Mouse (Mus musculus): ENCODE results near the gene Fkbp15. TPM values are rescaled to one million over a fixed set of nuclear protein-coding genes. Genes with fewer than 3 reads are reported as not detected.

Fkbp15 gene
- polyA plus RNA-seq, 1 experiment: 32.2 TPM

- 13% methylated on average over 6 of the region's 6 CpGs for WGBS
- peaks cover 21% of the 10 kb centered on the region for H3K4me1 ChIP-seq (ENCODE audit: control insufficient read depth, insufficient read depth, low read length)
- no peaks in the 10 kb centered on the region for H3K27me3 ChIP-seq (replicated peaks; ENCODE audit: control insufficient read depth, insufficient read depth, low read length)
- H3K27ac ChIP-seq (ENCODE audit: insufficient read depth, low read depth, low read length): peak overlapping the region; percentile 12
- no peaks in the 10 kb centered on the region for H3K36me3 ChIP-seq (ENCODE audit: control insufficient read depth, insufficient read depth, low read length)
- peak; percentile 65 for DNase-seq
- no peak overlapping the region for H3K4me3 ChIP-seq (ENCODE audit: insufficient read depth, low read depth, low read length)
- no peak for TF ChIP-seq CTCF (conservative IDR thresholded peaks at IDR 0.05; ENCODE audit: insufficient read depth, insufficient read length, low read depth, low read length)
- no peak for TF ChIP-seq POLR2A (IDR thresholded peaks at IDR 0.05; ENCODE audit: low read depth, low read length)
Measured at GRCm38 (mm10) chr4:62361571-62361970, 1.2 kb upstream of the Fkbp15 start.

GRCm38 (mm10) chr4:62360805-62361455 lies 582 bp upstream of the Fkbp15 start:
- under 1% methylated on average over 22 of the region's 22 CpGs for WGBS
- H3K4me1 ChIP-seq (ENCODE audit: control insufficient read depth, insufficient read depth, low read length): peaks cover 16% of the 10 kb centered on the region
- peak overlapping the region; percentile 12 for H3K27ac ChIP-seq (ENCODE audit: insufficient read depth, low read depth, low read length)
- no peaks in the 10 kb centered on the region; the same call in 1 of the 2 replicates for H3K36me3 ChIP-seq (ENCODE audit: control insufficient read depth, insufficient read depth, low read length)
- peak; percentile 21 for DNase-seq
- peak overlapping the region; percentile 59 for H3K4me3 ChIP-seq (ENCODE audit: insufficient read depth, low read depth, low read length)
- TF ChIP-seq POLR2A (IDR thresholded peaks at IDR 0.05; ENCODE audit: low read depth, low read length): no peak
- H3K27me3 ChIP-seq (replicated peaks; ENCODE audit: control insufficient read depth, insufficient read depth, low read length): no peaks in the 10 kb centered on the region

- no peaks in the 10 kb centered on the region; the same call in 1 of the 2 replicates for H3K36me3 ChIP-seq (ENCODE audit: control insufficient read depth, insufficient read depth, low read length)
- no peak for TF ChIP-seq POLR2A (IDR thresholded peaks at IDR 0.05; ENCODE audit: low read depth, low read length)
- no peak for TF ChIP-seq CTCF (conservative IDR thresholded peaks at IDR 0.05; ENCODE audit: insufficient read depth, insufficient read length, low read depth, low read length)
- H3K4me3 ChIP-seq (ENCODE audit: insufficient read depth, low read depth, low read length): peak overlapping the region; percentile 72
- DNase-seq: peak; percentile 48
- WGBS: 20% methylated on average over 7 of the region's 7 CpGs
- H3K27ac ChIP-seq (ENCODE audit: insufficient read depth, low read depth, low read length): peak overlapping the region; percentile 59
- H3K27me3 ChIP-seq (replicated peaks; ENCODE audit: control insufficient read depth, insufficient read depth, low read length): no peaks in the 10 kb centered on the region
- H3K4me1 ChIP-seq (ENCODE audit: control insufficient read depth, insufficient read depth, low read length): peaks cover 10% of the 10 kb centered on the region; the same call in 1 of the 2 replicates
Measured at GRCm38 (mm10) chr4:62359256-62359775, 1.0 kb downstream of the Fkbp15 start.

- DNase-seq: no peak
- WGBS: 84% methylated on average over 1 of the region's 1 CpGs
- Histone ChIP-seq H3K36me3 (ENCODE audit: control insufficient read depth, insufficient read depth, low read length) (no peaks in the 10 kb centered on the region; the same call in 1 of the 2 replicates), H3K4me1 (ENCODE audit: control insufficient read depth, insufficient read depth, low read length) (peaks cover 10% of the 10 kb centered on the region; the same call in 1 of the 2 replicates), H3K4me3 (ENCODE audit: insufficient read depth, low read depth, low read length) (no peak overlapping the region), H3K27me3 (replicated peaks; ENCODE audit: control insufficient read depth, insufficient read depth, low read length) (no peaks in the 10 kb centered on the region), H3K27ac (ENCODE audit: insufficient read depth, low read depth, low read length) (no peak overlapping the region)
- TF ChIP-seq POLR2A (IDR thresholded peaks at IDR 0.05; ENCODE audit: low read depth, low read length) (no peak), CTCF (conservative IDR thresholded peaks at IDR 0.05; ENCODE audit: insufficient read depth, insufficient read length, low read depth, low read length) (no peak)
Measured at GRCm38 (mm10) chr4:62357631-62358148, 2.7 kb downstream of the Fkbp15 start.

- no peaks in the 10 kb centered on the region for H3K27me3 ChIP-seq (replicated peaks; ENCODE audit: control insufficient read depth, insufficient read depth, low read length)
- peaks cover 6% of the 10 kb centered on the region for H3K36me3 ChIP-seq (ENCODE audit: control insufficient read depth, insufficient read depth, low read length)
- H3K4me1 ChIP-seq (ENCODE audit: control insufficient read depth, insufficient read depth, low read length): no peaks in the 10 kb centered on the region
- TF ChIP-seq POLR2A (IDR thresholded peaks at IDR 0.05; ENCODE audit: low read depth, low read length): no peak
- TF ChIP-seq CTCF (conservative IDR thresholded peaks at IDR 0.05; ENCODE audit: insufficient read depth, insufficient read length, low read depth, low read length): no peak
- 86% methylated on average over 2 of the region's 2 CpGs for WGBS
- no peak for DNase-seq
- H3K4me3 ChIP-seq (ENCODE audit: insufficient read depth, low read depth, low read length): no peak overlapping the region
- no peak overlapping the region for H3K27ac ChIP-seq (ENCODE audit: insufficient read depth, low read depth, low read length)
Measured at GRCm38 (mm10) chr4:62349371-62349770, 11.0 kb downstream of the Fkbp15 start.

GRCm38 (mm10) chr4:62348329-62348705 lies 12.0 kb downstream of the Fkbp15 start:
- TF ChIP-seq POLR2A (IDR thresholded peaks at IDR 0.05; ENCODE audit: low read depth, low read length) (no peak), CTCF (conservative IDR thresholded peaks at IDR 0.05; ENCODE audit: insufficient read depth, insufficient read length, low read depth, low read length) (no peak)
- Histone ChIP-seq H3K4me1 (ENCODE audit: control insufficient read depth, insufficient read depth, low read length) (no peaks in the 10 kb centered on the region), H3K36me3 (ENCODE audit: control insufficient read depth, insufficient read depth, low read length) (peaks cover 9% of the 10 kb centered on the region), H3K27me3 (replicated peaks; ENCODE audit: control insufficient read depth, insufficient read depth, low read length) (no peaks in the 10 kb centered on the region), H3K27ac (ENCODE audit: insufficient read depth, low read depth, low read length) (peak overlapping the region; percentile 61), H3K4me3 (ENCODE audit: insufficient read depth, low read depth, low read length) (no peak overlapping the region)
- WGBS: 48% methylated on average over 2 of the region's 2 CpGs
- no peak for DNase-seq

GRCm38 (mm10) chr4:62347605-62348328 lies 12.6 kb downstream of the Fkbp15 start:
- DNase-seq: peak; percentile 51
- Histone ChIP-seq H3K4me1 (ENCODE audit: control insufficient read depth, insufficient read depth, low read length) (no peaks in the 10 kb centered on the region), H3K27me3 (replicated peaks; ENCODE audit: control insufficient read depth, insufficient read depth, low read length) (no peaks in the 10 kb centered on the region), H3K36me3 (ENCODE audit: control insufficient read depth, insufficient read depth, low read length) (peaks cover 9% of the 10 kb centered on the region), H3K27ac (ENCODE audit: insufficient read depth, low read depth, low read length) (peak overlapping the region; percentile 47), H3K4me3 (ENCODE audit: insufficient read depth, low read depth, low read length) (no peak overlapping the region)
- TF ChIP-seq POLR2A (IDR thresholded peaks at IDR 0.05; ENCODE audit: low read depth, low read length) (no peak), CTCF (conservative IDR thresholded peaks at IDR 0.05; ENCODE audit: insufficient read depth, insufficient read length, low read depth, low read length) (no peak)
- 53% methylated on average over 9 of the region's 9 CpGs for WGBS

Data from kidney, adult 2 months (tissue).